Mouse (Mus musculus): ENCODE data around the gene Cmbl. TPM values are rescaled to one million over a fixed set of nuclear protein-coding genes. Genes with fewer than 3 reads are reported as not detected.

Gene Cmbl
- polyA plus RNA-seq, 3 experiments from 2014 or later: not detected

GRCm38 (mm10) chr15:31627277-31628154 lies 62.3 kb downstream of the Cmbl start:
- no peak for ATAC-seq

GRCm38 (mm10) chr15:31628180-31628579 lies 63.0 kb downstream of the Cmbl start:
- no peak for ATAC-seq

- ATAC-seq: no peak
Observed at GRCm38 (mm10) chr15:31629556-31629955, 64.4 kb downstream of the Cmbl start.

- ATAC-seq: no peak
Observed at GRCm38 (mm10) chr15:31631396-31631858, 66.2 kb downstream of the Cmbl start.

GRCm38 (mm10) chr15:31632478-31632877 lies 67.3 kb downstream of the Cmbl start:
- no peak for ATAC-seq

GRCm38 (mm10) chr15:31634582-31634981 lies 69.4 kb downstream of the Cmbl start:
- no peak for ATAC-seq

GRCm38 (mm10) chr15:31636091-31636595 lies 71.0 kb downstream of the Cmbl start:
- no peak for ATAC-seq

Other genes with a start within 250 kb of the Cmbl start
- not detected for gene Ankrd33b, start 197.7 kb upstream of the Cmbl start, polyA plus RNA-seq (2017; shearing (Covaris generic))
- gene Ropn1l, start 111.7 kb upstream of the Cmbl start, polyA plus RNA-seq (2017; shearing (Covaris generic)): 1 to 10 TPM in 1 of 3 experiments, not detected in 2; 1.0 TPM
- 10 to 100 TPM; 21.4 to 25.1 (median 22.7) TPM for gene March6, start 34.3 kb upstream of the Cmbl start, polyA plus RNA-seq (2017; shearing (Covaris generic))
- 100 to 1,000 TPM; 381 to 446 (median 430) TPM for gene Cct5, start 36.4 kb downstream of the Cmbl start, polyA plus RNA-seq (2017; shearing (Covaris generic))
- 10 to 100 TPM; 22.1 to 28.3 (median 25.9) TPM for gene Fam173b, start 36.5 kb downstream of the Cmbl start, polyA plus RNA-seq (2017; shearing (Covaris generic))